Mouse (Mus musculus): ENCODE measurements around the gene Cit. TPM values are rescaled to one million over a fixed set of nuclear protein-coding genes. Genes with fewer than 3 reads are reported as not detected.
A peak's percentile ranks its signal among the peaks of the same experiment; 100 is the strongest.

The Cit gene
- total and polyA plus RNA-seq, 3 experiments, result 21.5 to 32.9 (median 24.1) TPM

DNA sequence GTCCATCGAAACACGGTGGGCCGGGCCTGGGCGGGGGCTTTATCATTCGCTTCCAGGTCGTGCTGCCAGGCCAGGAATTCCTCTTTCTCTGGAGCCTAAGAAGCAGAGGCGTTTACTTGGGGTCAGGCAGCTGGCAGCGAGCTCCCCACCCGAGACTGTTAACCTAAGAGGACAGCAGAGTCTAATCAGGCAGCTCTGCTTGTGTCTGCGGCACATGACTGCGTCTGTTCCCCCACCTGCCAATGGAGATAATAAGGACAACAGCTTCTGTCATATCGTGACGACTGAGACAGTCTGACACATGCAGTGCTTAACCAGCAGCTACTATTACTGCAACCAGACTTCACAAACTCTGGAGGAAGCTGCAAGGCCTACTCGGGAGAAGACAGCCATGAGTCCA lies 176.5 kb downstream of the Cit start:
- Histone ChIP-seq H3K79me2 (ENCODE audit: control insufficient read depth, insufficient read depth, low read length, poor library complexity) (peaks cover 33% of the 10 kb centered on the region), H3K9ac (ENCODE audit: control insufficient read depth, low read depth, low read length, poor library complexity, severe bottlenecking) (peak overlapping the region; percentile 94), H3K27ac (ENCODE audit: control insufficient read depth, low read depth, low read length) (peak overlapping the region; percentile 96), H3K4me3 (ENCODE audit: control insufficient read depth in 1 of 2, insufficient read depth in 1 of 2, low read depth in 2 of 2, low read length in 2 of 2) (peak overlapping the region; percentile 72 to 98), H3K27me3 (ENCODE audit: control insufficient read depth in 1 of 2, insufficient read depth in 2 of 2, low read length in 2 of 2) (no peaks in the 10 kb centered on the region), H3K4me1 (ENCODE audit: control insufficient read depth in 1 of 2, insufficient read depth in 2 of 2, low read length in 2 of 2) (peaks cover 18 to 39% of the 10 kb centered on the region in 2 experiments), H3K36me3 (ENCODE audit: control insufficient read depth in 1 of 2, insufficient read depth in 2 of 2, low read length in 2 of 2) (peaks cover 22 to 38% of the 10 kb centered on the region in 2 experiments), H3K9me3 (replicated peaks; ENCODE audit: insufficient read depth, low read length) (no peaks in the 10 kb centered on the region)
- peak; percentile 93 for DNase-seq (ENCODE audit: low read depth, low spot score)
- peak; percentile 88 for TF ChIP-seq MAX (IDR thresholded peaks at IDR 0.05; ENCODE audit: low read length)
- TF ChIP-seq MEF2A (IDR thresholded peaks at IDR 0.05; ENCODE audit: extremely low read depth, insufficient replicate concordance, low read depth, low read length, poor library complexity, severe bottlenecking), result no peak
- TF ChIP-seq BHLHE40 (IDR thresholded peaks at IDR 0.05; ENCODE audit: borderline replicate concordance, low read depth, low read length), result peak; percentile 100
- peak; percentile 96 for TF ChIP-seq ETS1 (IDR thresholded peaks at IDR 0.05; ENCODE audit: low read depth, low read length)
- TF ChIP-seq USF2 (IDR thresholded peaks at IDR 0.05; ENCODE audit: borderline replicate concordance in 1 of 2, insufficient read depth in 1 of 2, low read depth in 1 of 2, low read length in 2 of 2), result no peak
- TF ChIP-seq RAD21 (IDR thresholded peaks at IDR 0.05; ENCODE audit: low read depth, low read length), result no peak
- TF ChIP-seq HCFC1 (IDR thresholded peaks at IDR 0.05; ENCODE audit: low read depth, low read length), result peak; percentile 39; the same call in 1 of the 2 replicates
- peak; percentile 36; the same call in 1 of the 2 replicates for TF ChIP-seq ELF1 (IDR thresholded peaks at IDR 0.05; ENCODE audit: low read depth, low read length)
- TF ChIP-seq SIN3A (IDR thresholded peaks at IDR 0.05; ENCODE audit: low read length), result peak; percentile 84
- TF ChIP-seq MAZ (IDR thresholded peaks at IDR 0.05; ENCODE audit: low read depth, low read length), result peak; percentile 20; the same call in 1 of the 2 replicates
- 0 out of 2 replicates have a peak, but pooled peaks have one; percentile 56 for TF ChIP-seq UBTF (IDR thresholded peaks at IDR 0.05; ENCODE audit: borderline replicate concordance, insufficient read depth, low read depth, low read length)
- no peak for TF ChIP-seq CHD2 (IDR thresholded peaks at IDR 0.05; ENCODE audit: low read length)
- peak; percentile 66 for TF ChIP-seq MYC (IDR thresholded peaks at IDR 0.05; ENCODE audit: low read depth, low read length)
- TF ChIP-seq POLR2AphosphoS2 (IDR thresholded peaks at IDR 0.05; ENCODE audit: low read length), result 0 out of 2 replicates have a peak, but pooled peaks have one; percentile 56
- TF ChIP-seq GATA1 (IDR thresholded peaks at IDR 0.05; ENCODE audit: low read depth, low read length), result peak; percentile 92
- peak; percentile 54; the same call in 1 of the 2 replicates for TF ChIP-seq RCOR1 (IDR thresholded peaks at IDR 0.05; ENCODE audit: low read depth, low read length)
- peak; percentile 97 for TF ChIP-seq MXI1 (IDR thresholded peaks at IDR 0.05; ENCODE audit: low read depth, low read length)
- no peak for TF ChIP-seq ZMIZ1 (IDR thresholded peaks at IDR 0.05; ENCODE audit: low read depth, low read length)
- TF ChIP-seq TBP (IDR thresholded peaks at IDR 0.05; ENCODE audit: low read depth, low read length), result peak; percentile 64; the same call in 1 of the 2 replicates
- TF ChIP-seq EP300 (IDR thresholded peaks at IDR 0.05; ENCODE audit: low read depth in 1 of 2, low read length in 2 of 2), result peak; percentile 74 to 96
- TF ChIP-seq TCF12 (IDR thresholded peaks at IDR 0.05; ENCODE audit: low read depth, low read length), result peak; percentile 98
- peak in 1 of 2 experiments; percentile 46; a peak in 1 of 4 replicates for TF ChIP-seq POLR2A (IDR thresholded peaks at IDR 0.05; ENCODE audit: control insufficient read depth in 1 of 2, insufficient read depth in 1 of 2, low read depth in 1 of 2, low read length in 2 of 2, poor library complexity in 1 of 2)
- peak; percentile 89 for TF ChIP-seq USF1 (IDR thresholded peaks at IDR 0.05; ENCODE audit: low read depth, low read length)
- peak; percentile 99 for TF ChIP-seq TAL1 (IDR thresholded peaks at IDR 0.05; ENCODE audit: low read length)
- TF ChIP-seq MYB (IDR thresholded peaks at IDR 0.05; ENCODE audit: low read depth, low read length), result peak; percentile 74; the same call in 1 of the 2 replicates

Measured in MEL (cell line).